Mouse (Mus musculus): ENCODE data around the gene Gm11569. TPM values are rescaled to one million over a fixed set of nuclear protein-coding genes. Genes with fewer than 3 reads are reported as not detected.
"Not testable (repeated sequence)": the region's sequence is repeated elsewhere in the genome, so short reads cannot be mapped to it uniquely, and the experiment has no call there.

Gm11569 gene
- polyA plus RNA-seq (2015; fragmentation: Nextera tagmentation; extraction: Ambion mirVana) = not detected in 2 replicates

DNA sequence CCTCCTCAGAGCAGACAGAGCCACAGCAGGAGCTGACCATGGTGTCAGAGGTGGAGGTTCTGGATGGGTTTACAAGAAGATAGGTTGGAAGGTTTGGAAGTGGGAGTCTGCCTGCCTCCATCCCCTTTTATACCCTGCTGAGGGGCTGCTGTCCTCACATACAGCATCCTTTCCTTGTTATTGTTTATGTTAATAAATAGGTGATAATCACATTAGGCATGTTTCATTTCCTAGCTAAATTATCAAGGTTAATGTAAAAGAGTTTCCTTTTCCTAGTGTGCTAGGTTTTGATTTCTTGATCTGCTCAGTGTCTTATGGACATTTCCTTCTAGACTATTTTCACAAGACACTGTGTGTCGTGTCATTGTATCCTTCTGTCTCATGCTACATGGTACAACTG, at the start of gene Gm11569:
Gene Gm11569 (minus strand): TSS at position 101 of the 400 bp plus-strand sequence.
- not testable (repeated sequence) for ATAC-seq (ENCODE audit: low read depth); H3K4me1 ChIP-seq (ENCODE audit: control insufficient read depth, low read depth, low read length); H3K9ac ChIP-seq (ENCODE audit: low read depth, low read length); H3K4me2 ChIP-seq (ENCODE audit: low read depth, low read length); H3K4me3 ChIP-seq (ENCODE audit: low read depth, low read length); H3K27me3 ChIP-seq (ENCODE audit: control insufficient read depth, insufficient read depth, low read depth, low read length); H3K9me3 ChIP-seq (replicated peaks; ENCODE audit: control insufficient read depth, low read length); H3K27ac ChIP-seq (ENCODE audit: low read length); H3K36me3 ChIP-seq (ENCODE audit: control insufficient read depth, insufficient read depth)
- no CpG with 5 or more reads among the region's 1 CpGs for WGBS (ENCODE audit: insufficient replicate concordance)

DNA sequence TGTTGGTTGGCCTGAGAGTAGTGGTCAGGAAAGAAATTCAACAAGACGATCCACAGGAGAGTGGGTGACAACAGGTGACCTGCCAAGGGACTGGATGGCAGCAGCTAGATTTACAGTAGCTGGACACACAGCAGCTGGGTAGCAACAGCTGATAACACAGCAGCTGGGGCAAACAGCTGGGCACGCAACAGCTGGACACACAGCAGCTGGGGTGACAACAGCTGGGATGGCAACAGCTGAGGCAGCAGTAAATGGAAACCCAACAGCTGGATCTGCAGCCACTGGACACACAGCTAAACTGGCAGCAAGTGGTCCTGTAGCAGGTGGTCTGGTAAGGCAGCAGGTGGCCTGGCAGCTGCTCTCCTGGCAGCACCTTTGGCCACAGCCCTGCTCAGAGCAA, 48.0 kb upstream of the Gm11569 start:
- WGBS (ENCODE audit: insufficient replicate concordance) = 62% methylated on average over 2 of the region's 2 CpGs
- no peak overlapping the region for H3K4me2 ChIP-seq (ENCODE audit: low read depth, low read length)
- no peaks in the 10 kb centered on the region for H3K4me1 ChIP-seq (ENCODE audit: control insufficient read depth, low read depth, low read length)

DNA sequence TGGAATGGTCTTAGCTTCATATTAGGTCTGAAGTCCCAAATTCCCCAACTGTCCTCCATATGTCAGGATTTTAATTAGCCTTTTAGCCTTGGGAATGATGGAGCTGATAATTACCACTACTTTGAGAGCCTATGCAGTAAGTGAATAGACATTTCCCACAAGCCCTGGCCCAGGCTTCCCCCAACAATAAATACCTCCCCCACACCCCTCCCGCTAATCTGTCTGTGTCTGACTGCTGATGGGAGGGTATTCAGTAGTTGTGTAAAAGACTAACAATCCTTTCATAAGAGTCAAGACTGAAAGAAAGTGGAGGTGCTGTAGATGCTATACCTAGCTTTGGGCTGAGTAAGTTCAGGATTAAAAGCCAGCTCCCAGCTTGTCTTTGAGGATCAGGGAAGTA, 43.5 kb upstream of the Gm11569 start:
- Histone ChIP-seq H3K4me1 (ENCODE audit: control insufficient read depth, low read depth, low read length) (no peaks in the 10 kb centered on the region), H3K4me3 (ENCODE audit: low read depth, low read length) (no peak overlapping the region), H3K9ac (ENCODE audit: low read depth, low read length) (no peak overlapping the region), H3K27me3 (ENCODE audit: control insufficient read depth, insufficient read depth, low read depth, low read length) (no peaks in the 10 kb centered on the region), H3K4me2 (ENCODE audit: low read depth, low read length) (no peak overlapping the region), H3K27ac (ENCODE audit: low read length) (no peak overlapping the region), H3K36me3 (ENCODE audit: control insufficient read depth, insufficient read depth) (no peaks in the 10 kb centered on the region), H3K9me3 (replicated peaks; ENCODE audit: control insufficient read depth, low read length) (no peaks in the 10 kb centered on the region)
- ATAC-seq (ENCODE audit: low read depth) = no peak
- WGBS (ENCODE audit: insufficient replicate concordance) = 58% methylated on average over 1 of the region's 1 CpGs

More for the DNA sequence above, 48.0 kb upstream of the Gm11569 start:
- H3K9me3 ChIP-seq (replicated peaks; ENCODE audit: control insufficient read depth, low read length) = no peaks in the 10 kb centered on the region
- no peak for ATAC-seq (ENCODE audit: low read depth)
- H3K36me3 ChIP-seq (ENCODE audit: control insufficient read depth, insufficient read depth) = no peaks in the 10 kb centered on the region
- H3K27me3 ChIP-seq (ENCODE audit: control insufficient read depth, insufficient read depth, low read depth, low read length) = no peaks in the 10 kb centered on the region
- H3K27ac ChIP-seq (ENCODE audit: low read length) = no peak overlapping the region
- H3K4me3 ChIP-seq (ENCODE audit: low read depth, low read length) = no peak overlapping the region
- no peak overlapping the region for H3K9ac ChIP-seq (ENCODE audit: low read depth, low read length)

DNA sequence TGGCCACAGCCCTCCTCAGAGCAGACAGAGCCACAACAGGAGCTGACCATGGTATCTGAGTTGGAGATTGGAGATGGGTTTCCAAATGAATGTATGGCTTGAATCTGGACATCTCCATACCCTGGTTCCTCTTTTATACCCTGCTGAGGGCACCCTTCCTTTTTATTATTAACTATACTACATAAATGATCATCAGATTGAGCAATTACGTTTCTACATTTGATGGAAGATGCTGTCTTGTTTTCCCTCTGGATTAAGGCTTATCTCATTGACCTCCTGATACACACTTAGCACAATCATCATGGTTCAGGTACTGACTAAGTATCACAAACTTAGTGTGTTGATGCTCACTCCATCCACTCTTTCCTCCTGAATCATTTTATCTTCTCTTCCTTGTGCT, 39.2 kb upstream of the Gm11569 start, which contains the start of gene 2300003K06Rik:
Gene 2300003K06Rik (minus strand): TSS at position 101 of the 400 bp plus-strand sequence.
- Histone ChIP-seq H3K36me3 (ENCODE audit: control insufficient read depth, insufficient read depth) (no peaks in the 10 kb centered on the region), H3K4me2 (ENCODE audit: low read depth, low read length) (no peak within 1 kb of the TSS), H3K9me3 (replicated peaks; ENCODE audit: control insufficient read depth, low read length) (no peaks in the 10 kb centered on the region), H3K27me3 (ENCODE audit: control insufficient read depth, insufficient read depth, low read depth, low read length) (no peaks in the 10 kb centered on the region), H3K9ac (ENCODE audit: low read depth, low read length) (no peak within 1 kb of the TSS), H3K4me3 (ENCODE audit: low read depth, low read length) (no peak within 1 kb of the TSS), H3K4me1 (ENCODE audit: control insufficient read depth, low read depth, low read length) (no peaks in the 10 kb centered on the region), H3K27ac (ENCODE audit: low read length) (no peak within 1 kb of the TSS)
- 45% methylated on average over 1 of the region's 1 CpGs for WGBS (ENCODE audit: insufficient replicate concordance)
- no peak for ATAC-seq (ENCODE audit: low read depth)

DNA sequence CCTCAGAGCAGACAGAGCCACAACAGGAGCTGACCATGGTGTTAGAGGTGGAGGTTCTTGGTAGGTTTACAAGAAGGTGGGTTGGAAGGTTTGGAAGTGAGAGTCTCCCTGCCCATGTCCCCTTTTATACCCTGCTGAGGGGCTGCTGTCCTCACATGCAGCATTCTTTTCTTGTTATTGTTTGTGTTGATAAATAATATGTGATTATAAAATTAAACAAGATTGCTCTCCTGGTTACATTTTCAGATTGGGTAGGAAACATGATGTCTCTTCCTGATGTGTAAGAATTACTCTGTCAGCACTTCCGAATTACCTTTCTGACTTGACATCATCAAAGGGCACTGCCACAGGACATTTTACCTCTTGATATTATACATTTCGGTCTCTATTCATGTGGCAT, 16.8 kb upstream of the Gm11569 start, which contains the start of gene Gm11564:
Gene Gm11564 (minus strand): TSS at position 101 of the 400 bp plus-strand sequence.
- not testable (repeated sequence) for H3K4me2 ChIP-seq (ENCODE audit: low read depth, low read length); H3K9me3 ChIP-seq (replicated peaks; ENCODE audit: control insufficient read depth, low read length); H3K4me3 ChIP-seq (ENCODE audit: low read depth, low read length); ATAC-seq (ENCODE audit: low read depth); H3K4me1 ChIP-seq (ENCODE audit: control insufficient read depth, low read depth, low read length); H3K27ac ChIP-seq (ENCODE audit: low read length); H3K9ac ChIP-seq (ENCODE audit: low read depth, low read length); H3K27me3 ChIP-seq (ENCODE audit: control insufficient read depth, insufficient read depth, low read depth, low read length); H3K36me3 ChIP-seq (ENCODE audit: control insufficient read depth, insufficient read depth)
- WGBS (ENCODE audit: insufficient replicate concordance) = 58% methylated on average over 2 of the region's 2 CpGs

DNA sequence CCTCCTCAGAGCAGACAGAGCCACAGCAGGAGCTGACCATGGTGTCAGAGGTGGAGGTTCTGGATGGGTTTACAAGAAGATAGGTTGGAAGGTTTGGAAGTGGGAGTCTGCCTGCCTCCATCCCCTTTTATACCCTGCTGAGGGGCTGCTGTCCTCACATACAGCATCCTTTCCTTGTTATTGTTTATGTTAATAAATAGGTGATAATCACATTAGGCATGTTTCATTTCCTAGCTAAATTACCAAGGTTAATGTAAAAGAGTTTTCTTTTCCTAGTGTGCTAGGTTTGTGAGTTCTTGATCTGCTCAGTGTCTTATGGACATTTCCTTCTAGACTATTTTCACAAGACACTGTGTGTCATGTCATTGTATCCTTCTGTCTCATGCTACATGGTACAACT, 11.1 kb upstream of the Gm11569 start, which contains the start of gene Krtap4-13:
Gene Krtap4-13 (minus strand): TSS at position 101 of the 400 bp plus-strand sequence.
- not testable (repeated sequence) for H3K4me2 ChIP-seq (ENCODE audit: low read depth, low read length); H3K4me3 ChIP-seq (ENCODE audit: low read depth, low read length); H3K9me3 ChIP-seq (replicated peaks; ENCODE audit: control insufficient read depth, low read length)

DNA sequence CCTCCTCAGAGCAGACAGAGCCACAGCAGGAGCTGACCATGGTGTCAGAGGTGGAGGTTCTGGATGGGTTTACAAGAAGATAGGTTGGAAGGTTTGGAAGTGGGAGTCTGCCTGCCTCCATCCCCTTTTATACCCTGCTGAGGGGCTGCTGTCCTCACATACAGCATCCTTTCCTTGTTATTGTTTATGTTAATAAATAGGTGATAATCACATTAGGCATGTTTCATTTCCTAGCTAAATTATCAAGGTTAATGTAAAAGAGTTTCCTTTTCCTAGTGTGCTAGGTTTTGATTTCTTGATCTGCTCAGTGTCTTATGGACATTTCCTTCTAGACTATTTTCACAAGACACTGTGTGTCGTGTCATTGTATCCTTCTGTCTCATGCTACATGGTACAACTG, 5.6 kb upstream of the Gm11569 start, which contains the start of gene Gm11554:
Gene Gm11554 (minus strand): TSS at position 101 of the 400 bp plus-strand sequence.
- H3K4me3 ChIP-seq (ENCODE audit: low read depth, low read length); H3K27ac ChIP-seq (ENCODE audit: low read length); H3K4me2 ChIP-seq (ENCODE audit: low read depth, low read length); ATAC-seq (ENCODE audit: low read depth); H3K4me1 ChIP-seq (ENCODE audit: control insufficient read depth, low read depth, low read length); H3K9me3 ChIP-seq (replicated peaks; ENCODE audit: control insufficient read depth, low read length); H3K9ac ChIP-seq (ENCODE audit: low read depth, low read length); H3K36me3 ChIP-seq (ENCODE audit: control insufficient read depth, insufficient read depth); H3K27me3 ChIP-seq (ENCODE audit: control insufficient read depth, insufficient read depth, low read depth, low read length): not testable (repeated sequence)
- no CpG with 5 or more reads among the region's 1 CpGs for WGBS (ENCODE audit: insufficient replicate concordance)

More for the DNA sequence above, 11.1 kb upstream of the Gm11569 start, which contains the start of gene Krtap4-13:
- not testable (repeated sequence) for H3K27me3 ChIP-seq (ENCODE audit: control insufficient read depth, insufficient read depth, low read depth, low read length); H3K27ac ChIP-seq (ENCODE audit: low read length); H3K4me1 ChIP-seq (ENCODE audit: control insufficient read depth, low read depth, low read length); H3K9ac ChIP-seq (ENCODE audit: low read depth, low read length); ATAC-seq (ENCODE audit: low read depth); H3K36me3 ChIP-seq (ENCODE audit: control insufficient read depth, insufficient read depth)

DNA sequence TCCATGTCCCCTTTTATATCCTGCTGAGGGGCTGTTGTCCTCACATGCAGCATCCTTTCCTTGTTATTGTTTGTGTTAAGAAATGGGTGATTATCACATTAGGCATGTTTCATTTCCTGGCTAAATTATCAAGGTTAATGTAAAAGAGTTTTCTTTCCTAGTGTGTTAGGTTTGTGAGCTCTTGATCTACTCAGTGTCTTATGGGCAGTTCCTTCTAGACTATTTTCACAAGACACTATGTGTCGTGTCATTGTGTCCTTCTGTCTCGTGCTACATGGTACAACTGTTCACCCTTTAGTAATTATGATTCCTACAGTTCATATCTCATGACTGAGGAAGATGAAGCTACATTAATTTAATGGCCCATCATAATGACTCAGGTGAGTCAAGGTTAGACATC, 5.4 kb downstream of the Gm11569 start, which contains the start of gene Gm11596:
Gene Gm11596 (minus strand): TSS at position 101 of the 400 bp plus-strand sequence.
- H3K4me1 ChIP-seq (ENCODE audit: control insufficient read depth, low read depth, low read length) = no peaks in the 10 kb centered on the region
- H3K27me3 ChIP-seq (ENCODE audit: control insufficient read depth, insufficient read depth, low read depth, low read length) = no peaks in the 10 kb centered on the region
- ATAC-seq (ENCODE audit: low read depth) = no peak
- 50% methylated on average over 2 of the region's 2 CpGs for WGBS (ENCODE audit: insufficient replicate concordance)
- H3K9me3 ChIP-seq (replicated peaks; ENCODE audit: control insufficient read depth, low read length) = no peaks in the 10 kb centered on the region
- no peak within 1 kb of the TSS for H3K4me3 ChIP-seq (ENCODE audit: low read depth, low read length)
- H3K4me2 ChIP-seq (ENCODE audit: low read depth, low read length) = no peak within 1 kb of the TSS
- H3K9ac ChIP-seq (ENCODE audit: low read depth, low read length) = no peak within 1 kb of the TSS
- H3K36me3 ChIP-seq (ENCODE audit: control insufficient read depth, insufficient read depth) = no peaks in the 10 kb centered on the region
- no peak within 1 kb of the TSS for H3K27ac ChIP-seq (ENCODE audit: low read length)

DNA sequence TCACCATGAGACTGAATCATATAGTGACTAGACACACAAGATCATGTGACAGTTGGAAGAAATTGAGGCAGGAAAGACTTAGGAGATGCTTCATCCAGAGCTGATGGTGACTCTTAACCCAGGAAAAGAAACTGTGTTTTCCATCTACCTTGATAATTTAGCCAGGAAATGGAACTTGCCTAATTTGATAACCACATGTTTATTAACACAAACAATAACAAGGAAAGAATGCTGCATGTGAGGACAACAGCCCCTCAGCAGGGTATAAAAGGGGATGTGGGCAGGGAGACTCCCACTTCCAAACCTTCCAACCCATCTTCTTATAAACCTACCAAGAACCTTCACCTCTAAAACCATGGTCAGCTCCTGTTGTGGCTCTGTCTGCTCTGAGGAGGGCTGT, 13.8 kb downstream of the Gm11569 start, which contains the start of gene Krtap4-9:
Gene Krtap4-9 (plus strand): TSS at position 301 of the 400 bp plus-strand sequence.
- ATAC-seq (ENCODE audit: low read depth); H3K9ac ChIP-seq (ENCODE audit: low read depth, low read length); H3K4me2 ChIP-seq (ENCODE audit: low read depth, low read length); H3K27me3 ChIP-seq (ENCODE audit: control insufficient read depth, insufficient read depth, low read depth, low read length); H3K36me3 ChIP-seq (ENCODE audit: control insufficient read depth, insufficient read depth); H3K9me3 ChIP-seq (replicated peaks; ENCODE audit: control insufficient read depth, low read length); H3K4me1 ChIP-seq (ENCODE audit: control insufficient read depth, low read depth, low read length); H3K27ac ChIP-seq (ENCODE audit: low read length); H3K4me3 ChIP-seq (ENCODE audit: low read depth, low read length): not testable (repeated sequence)

Data from liver, embryonic 16.5 days (tissue).